Mouse (Mus musculus) erythroblast, adult 5-6 weeks (primary cell): Measurements from ENCODE around the gene Sgms2. TPM values are rescaled to one million over a fixed set of nuclear protein-coding genes. Genes with fewer than 3 reads are reported as not detected.

Experiments
- ATAC-seq: replicated peaks from 2 replicates; pipeline ENCODE4 v1.8.0; 2016; ENCODE audit warnings: moderate number of reproducible peaks, mild to moderate bottlenecking, moderate TSS enrichment, inconsistent platforms; ENCODE audit not compliant: poor library complexity, low FRiP score, severe bottlenecking
- total RNA-seq, 2 experiments: library from RNA; stranded (forward) in 1 of 2; stranded (reverse) in 1 of 2; fragments of 150-400 nt in 1 of 2; fragments of 200-764, 138-1000 nt in 1 of 2; gene quantifications; 2 replicates each; pipeline versions ENCODE4 v1.2.3 to v1.2.4; 2015 to 2017; ENCODE audit warnings: low replicate concordance in 2 of 2

Gene Sgms2
- total RNA-seq (2015; ENCODE audit: low replicate concordance) (13.6 and 24.2 TPM in 2 replicates), total RNA-seq (2017; ENCODE audit: low replicate concordance) (12.4 and 14.4 TPM in 2 replicates)

GRCm38 (mm10) chr3:131491361-131491925 is at the start of gene Sgms2:
TSS of gene Sgms2 (minus strand) at chr3:131491411.
- ATAC-seq, result no peak

GRCm38 (mm10) chr3:131525229-131525628 is 34.0 kb upstream of the Sgms2 start:
- no peak for ATAC-seq

- no peak for ATAC-seq
These were observed 33.6 kb upstream of the Sgms2 start for GRCm38 (mm10) chr3:131524779-131525178.

GRCm38 (mm10) chr3:131524210-131524609 is 33.0 kb upstream of the Sgms2 start:
- ATAC-seq, result no peak

- no peak for ATAC-seq
These were observed 32.5 kb upstream of the Sgms2 start for GRCm38 (mm10) chr3:131523749-131524148.

- ATAC-seq, result no peak
These were observed 31.0 kb upstream of the Sgms2 start for GRCm38 (mm10) chr3:131522243-131522642.

- no peak for ATAC-seq
These were observed 30.0 kb upstream of the Sgms2 start for GRCm38 (mm10) chr3:131521206-131521605.

- ATAC-seq, result no peak
These were observed 26.5 kb upstream of the Sgms2 start for GRCm38 (mm10) chr3:131517756-131518155.

- no peak for ATAC-seq
These were observed 25.3 kb upstream of the Sgms2 start for GRCm38 (mm10) chr3:131516332-131516999.

- ATAC-seq, result no peak
These were observed 20.4 kb upstream of the Sgms2 start for GRCm38 (mm10) chr3:131511616-131512015.

GRCm38 (mm10) chr3:131508024-131508423 is 16.8 kb upstream of the Sgms2 start:
- no peak for ATAC-seq

GRCm38 (mm10) chr3:131504595-131505223 is 13.5 kb upstream of the Sgms2 start:
- no peak for ATAC-seq

- no peak for ATAC-seq
These were observed 10.6 kb upstream of the Sgms2 start for GRCm38 (mm10) chr3:131501677-131502370.

GRCm38 (mm10) chr3:131499651-131500050 is 8.4 kb upstream of the Sgms2 start:
- ATAC-seq, result no peak

GRCm38 (mm10) chr3:131496506-131497122 is 5.4 kb upstream of the Sgms2 start:
- ATAC-seq, result no peak

- ATAC-seq, result no peak
These were observed 3.9 kb upstream of the Sgms2 start for GRCm38 (mm10) chr3:131495076-131495475.

GRCm38 (mm10) chr3:131493194-131493593 is 2.0 kb upstream of the Sgms2 start:
- no peak for ATAC-seq

- ATAC-seq, result no peak
These were observed 769 bp upstream of the Sgms2 start for GRCm38 (mm10) chr3:131491980-131492379.

- no peak for ATAC-seq
These were observed 885 bp downstream of the Sgms2 start for GRCm38 (mm10) chr3:131490143-131490908.
